Mouse (Mus musculus) spleen, adult 2 months (tissue): ENCODE data around the gene Prkn. TPM values are rescaled to one million over a fixed set of nuclear protein-coding genes. Genes with fewer than 3 reads are reported as not detected.
"Not testable (repeated sequence)": the region's sequence is repeated elsewhere in the genome, so short reads cannot be mapped to it uniquely, and the experiment has no call there.

Source experiments
- DNase-seq, 2 experiments: peaks; one replicate each; pipeline versions ENCODE4 v3.0.0 to v3.0.0-alpha.2; 2012 to 2021; ENCODE audit warnings: low spot score in 2 of 2, low read depth in 1 of 2
- H3K27ac ChIP-seq: fragments of 200-500 bp; 2 replicates; pipeline ENCODE4 v1.5.1; 2012; ENCODE audit warnings: low read length, inconsistent platforms; ENCODE audit not compliant: insufficient read depth
- H3K27me3 ChIP-seq: fragments of 200-500 bp; 2 replicates; pipeline ENCODE4 v1.6.1; 2012; ENCODE audit warnings: mild to moderate bottlenecking, moderate library complexity, low read length, inconsistent platforms; ENCODE audit not compliant: control insufficient read depth, insufficient read depth
- H3K36me3 ChIP-seq: fragments of 200-500 bp; 2 replicates; pipeline ENCODE4 v1.6.1; 2012; ENCODE audit warnings: mild to moderate bottlenecking, low read length, inconsistent platforms; ENCODE audit not compliant: control insufficient read depth, insufficient read depth
- H3K4me1 ChIP-seq: fragments of 200-500 bp; 2 replicates; pipeline ENCODE4 v1.6.1; 2011; ENCODE audit warnings: inconsistent platforms; ENCODE audit not compliant: control insufficient read depth, insufficient read depth, insufficient read length
- H3K4me3 ChIP-seq: fragments of 200-500 bp; 2 replicates; pipeline ENCODE4 v1.5.1; 2011; ENCODE audit warnings: mild to moderate bottlenecking, inconsistent platforms; ENCODE audit not compliant: insufficient read depth, insufficient read length; ENCODE audit errors: extremely low read depth
- CTCF ChIP-seq: fragments of 200-500 bp; IDR thresholded peaks from 2 replicates; pipeline ENCODE4 v1.5.1; 2011; ENCODE audit warnings: mild to moderate bottlenecking, inconsistent platforms; ENCODE audit not compliant: insufficient read depth, insufficient read length, insufficient replicate concordance; ENCODE audit errors: extremely low read depth
- POLR2A ChIP-seq: fragments of 200-500 bp; IDR thresholded peaks from 2 replicates; pipeline ENCODE4 v1.6.1; 2011; ENCODE audit warnings: low read depth, low read length, inconsistent platforms
- WGBS: fragments of 180-500 bp; shearing (Covaris S2); methylation state at CpG from one replicate; pipeline ENCODE4 v1.1.7; 2018; 5-methylcytosine and 5-hydroxymethylcytosine counted together
- polyA plus RNA-seq: library from polyadenylated mRNA; depleted of rRNA; stranded (reverse); fragments of >200 nt; gene quantifications from 2 replicates; pipeline ENCODE4 v1.2.3, GENCODE M21; 2012

Gene Prkn
- polyA plus RNA-seq, 1 experiment, result 0.72 TPM

DNA sequence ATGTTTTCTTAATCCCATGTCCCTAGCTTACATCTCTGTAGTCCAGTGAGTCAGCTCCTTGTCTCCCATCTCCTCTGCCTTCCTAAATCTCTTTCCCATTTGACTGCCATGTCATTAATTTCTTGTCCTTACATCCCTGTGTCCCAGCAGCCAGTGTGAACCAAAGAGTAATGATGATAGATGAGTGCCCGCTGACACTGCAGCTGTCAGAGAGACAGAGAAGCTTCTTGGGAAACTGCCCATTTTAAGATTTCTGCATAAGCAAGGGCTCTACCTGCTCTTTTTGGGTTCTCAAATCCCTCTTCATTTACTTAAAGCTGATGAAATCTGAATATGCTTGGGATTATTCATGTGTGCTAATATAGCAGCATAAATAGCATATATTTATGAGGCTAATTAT lies 321.3 kb downstream of the Prkn start:
- no peak for DNase-seq
- no peaks in the 10 kb centered on the region for H3K4me1 ChIP-seq
- H3K36me3 ChIP-seq, result no peaks in the 10 kb centered on the region
- H3K4me3 ChIP-seq, result no peak overlapping the region
- no peak overlapping the region for H3K27ac ChIP-seq
- WGBS, result 94% methylated on average over 1 of the region's 1 CpGs
- TF ChIP-seq POLR2A, result no peak
- no peak for TF ChIP-seq CTCF
- no peaks in the 10 kb centered on the region for H3K27me3 ChIP-seq

DNA sequence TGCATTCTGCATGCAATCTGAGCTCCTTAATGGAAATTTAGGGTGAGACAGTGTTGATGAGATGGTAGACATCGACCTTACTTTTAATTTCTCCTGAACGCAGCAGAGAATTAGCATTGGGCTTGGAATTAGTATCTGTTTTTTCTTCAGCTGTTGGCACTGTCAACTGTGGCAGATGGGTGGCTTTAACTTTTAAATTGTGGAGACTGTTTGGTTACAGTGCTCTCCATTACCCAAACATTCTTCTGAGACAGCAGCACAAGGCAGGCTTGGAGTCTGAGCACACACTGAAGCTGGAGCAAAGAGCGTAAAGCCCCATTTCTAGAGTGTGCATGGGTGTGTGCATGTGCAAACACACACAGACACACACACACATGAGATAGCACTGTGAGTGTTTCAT lies 322.6 kb downstream of the Prkn start:
- Histone ChIP-seq H3K36me3 (no peaks in the 10 kb centered on the region), H3K27me3 (no peaks in the 10 kb centered on the region), H3K4me3 (no peak overlapping the region), H3K27ac (no peak overlapping the region), H3K4me1 (no peaks in the 10 kb centered on the region)
- DNase-seq, result no peak
- 85% methylated on average over 3 of the region's 3 CpGs for WGBS
- no peak for TF ChIP-seq POLR2A
- no peak for TF ChIP-seq CTCF

DNA sequence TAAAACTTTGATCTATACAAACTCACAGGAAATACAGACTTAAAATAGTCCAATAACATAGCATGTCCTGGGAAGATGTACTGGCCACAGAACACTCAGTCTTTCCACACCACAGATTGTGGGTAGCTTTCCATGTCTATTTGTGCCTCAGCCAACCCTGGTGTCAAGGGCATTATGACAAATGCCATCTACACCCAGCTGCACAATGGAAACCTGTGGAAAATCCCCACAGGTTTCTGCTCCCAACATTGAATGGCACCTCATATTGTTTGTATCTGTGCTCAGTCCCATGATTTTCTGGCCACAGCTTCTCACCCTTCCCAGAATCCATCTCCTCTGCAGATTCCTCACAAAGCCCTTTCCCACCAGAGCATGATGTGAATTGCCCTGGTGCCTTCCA lies 347.2 kb downstream of the Prkn start:
- Histone ChIP-seq H3K4me3 (no peak overlapping the region), H3K36me3 (no peaks in the 10 kb centered on the region), H3K27ac (no peak overlapping the region), H3K27me3 (no peaks in the 10 kb centered on the region), H3K4me1 (no peaks in the 10 kb centered on the region)
- DNase-seq, result no peak
- TF ChIP-seq CTCF, result no peak
- no peak for TF ChIP-seq POLR2A

- H3K27ac ChIP-seq, result no peak overlapping the region
- no peak for TF ChIP-seq CTCF
- no peak for TF ChIP-seq POLR2A
- WGBS, result 89% methylated on average over 4 of the region's 4 CpGs
- H3K36me3 ChIP-seq, result no peaks in the 10 kb centered on the region
- no peak for DNase-seq
- H3K27me3 ChIP-seq, result no peaks in the 10 kb centered on the region
- no peak overlapping the region for H3K4me3 ChIP-seq
- no peaks in the 10 kb centered on the region for H3K4me1 ChIP-seq
Measured at GRCm38 (mm10) chr17:11188494-11188893, 348.3 kb downstream of the Prkn start.

- H3K27ac ChIP-seq, result no peak overlapping the region
- WGBS, result 80% methylated on average over 2 of the region's 2 CpGs
- H3K4me3 ChIP-seq, result no peak overlapping the region
- H3K27me3 ChIP-seq, result no peaks in the 10 kb centered on the region
- H3K4me1 ChIP-seq, result no peaks in the 10 kb centered on the region
- no peaks in the 10 kb centered on the region for H3K36me3 ChIP-seq
- no peak for DNase-seq
- TF ChIP-seq CTCF (no peak), POLR2A (no peak)
Measured at GRCm38 (mm10) chr17:11190306-11190705, 350.1 kb downstream of the Prkn start.

DNA sequence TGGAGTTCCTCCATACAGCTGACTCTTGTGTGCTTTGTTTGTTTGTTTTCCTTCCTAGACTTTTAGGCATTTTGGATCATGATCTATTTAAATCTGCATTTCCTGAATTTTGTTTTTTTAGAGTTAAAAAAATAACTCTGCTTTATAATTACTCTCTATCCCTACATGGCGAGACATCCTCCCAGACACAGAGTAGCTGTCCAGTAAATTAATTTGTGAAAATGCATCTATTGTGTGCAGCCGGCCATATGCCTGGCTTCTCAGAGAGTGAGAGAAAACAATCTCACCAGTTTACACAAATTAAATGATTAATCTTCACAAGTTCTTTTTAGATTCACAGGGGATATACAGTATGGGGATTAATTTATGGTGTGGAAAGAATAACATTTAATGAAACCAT lies 357.9 kb downstream of the Prkn start:
- Histone ChIP-seq H3K27me3 (no peaks in the 10 kb centered on the region), H3K4me1 (no peaks in the 10 kb centered on the region), H3K36me3 (no peaks in the 10 kb centered on the region), H3K27ac (no peak overlapping the region), H3K4me3 (no peak overlapping the region)
- WGBS, result 84% methylated on average over 2 of the region's 2 CpGs
- DNase-seq, result no peak
- no peak for TF ChIP-seq CTCF

DNA sequence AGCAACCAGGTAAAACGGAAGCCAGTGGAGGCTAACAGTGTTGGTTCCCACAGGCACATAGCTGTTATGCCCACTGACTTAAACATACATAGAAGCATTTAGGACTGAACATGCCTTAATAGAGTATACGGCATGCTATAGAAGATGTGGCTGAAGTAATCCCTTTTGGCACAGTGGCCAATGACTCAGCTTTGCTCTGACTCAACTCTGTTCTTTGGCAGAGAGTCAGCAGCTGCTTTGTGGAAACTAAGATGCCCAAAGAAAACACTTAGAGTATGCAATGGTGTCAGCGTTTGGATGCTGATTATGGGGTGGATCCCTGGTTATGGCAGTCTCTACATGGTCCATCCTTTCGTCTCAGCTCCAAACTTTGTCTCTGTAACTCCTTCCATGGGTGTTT lies 368.9 kb downstream of the Prkn start:
- not testable (repeated sequence) for DNase-seq, H3K4me3 ChIP-seq
- WGBS, result 81% methylated on average over 4 of the region's 4 CpGs

DNA sequence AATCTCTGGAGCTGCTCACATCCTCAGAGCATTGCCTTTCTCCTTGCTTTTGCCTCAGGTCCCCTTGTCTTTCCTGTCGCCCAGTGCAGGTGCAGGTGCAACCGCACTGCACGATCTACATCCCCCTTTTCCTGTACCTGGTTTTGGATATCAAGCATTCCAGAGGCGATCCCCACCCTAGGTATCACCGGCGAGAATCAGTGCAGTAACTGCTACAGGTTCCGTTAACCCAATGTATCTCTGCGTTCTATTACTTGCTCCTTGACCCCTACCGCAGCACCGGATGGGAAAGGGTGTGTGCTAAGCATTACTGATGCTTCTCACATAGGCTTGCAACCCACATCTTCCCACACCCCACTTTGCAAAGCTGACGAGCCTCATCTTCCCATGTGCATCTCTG lies 370.8 kb downstream of the Prkn start:
- Histone ChIP-seq H3K4me1 (no peaks in the 10 kb centered on the region), H3K36me3 (no peaks in the 10 kb centered on the region), H3K27me3 (no peaks in the 10 kb centered on the region), H3K27ac (no peak overlapping the region), H3K4me3 (no peak overlapping the region)
- TF ChIP-seq CTCF (no peak), POLR2A (no peak)
- 88% methylated on average over 11 of the region's 11 CpGs for WGBS
- DNase-seq, result no peak

More for the DNA sequence above, 368.9 kb downstream of the Prkn start:
- not testable (repeated sequence) for H3K4me1 ChIP-seq, H3K36me3 ChIP-seq, H3K27me3 ChIP-seq, H3K27ac ChIP-seq
